Mouse (Mus musculus) kidney, embryonic 14.5 days (tissue): ENCODE results near the gene Elk4. TPM values are rescaled to one million over a fixed set of nuclear protein-coding genes. Genes with fewer than 3 reads are reported as not detected.

Experiments
- ATAC-seq: fragments of 200-750 bp; cut with Nextera tagmentation; 2 replicates; pipeline ENCODE4 v1.8.0; 2017; ENCODE audit warnings: moderate number of reproducible peaks, mild to moderate bottlenecking, moderate TSS enrichment, moderate library complexity; ENCODE audit not compliant: low FRiP score, low TSS enrichment
- H3K27ac ChIP-seq: fragments of 300-500 bp; sonication (generic); 2 replicates; pipeline ENCODE4 v1.5.1; 2014; ENCODE audit warnings: low read depth, mild to moderate bottlenecking, low read length, moderate library complexity, mixed read lengths
- H3K27me3 ChIP-seq: fragments of 300-500 bp; sonication (generic); 2 replicates; pipeline ENCODE4 v1.6.1; 2014; ENCODE audit warnings: mild to moderate bottlenecking, low read length; ENCODE audit not compliant: control insufficient read depth, insufficient read depth
- H3K36me3 ChIP-seq: fragments of 300-500 bp; sonication (generic); 2 replicates; pipeline ENCODE4 v1.6.1; 2014; ENCODE audit warnings: low read length, mixed read lengths; ENCODE audit not compliant: control insufficient read depth, insufficient read depth
- H3K4me1 ChIP-seq: fragments of 300-500 bp; sonication (generic); 2 replicates; pipeline ENCODE4 v1.6.1; 2014; ENCODE audit warnings: low read length, mixed read lengths; ENCODE audit not compliant: control insufficient read depth, insufficient read depth
- H3K4me2 ChIP-seq: fragments of 300-500 bp; sonication (generic); replicated peaks from 2 replicates; pipeline ENCODE4 v1.6.1; 2014; ENCODE audit warnings: low read depth, mild to moderate bottlenecking, low read length
- H3K4me3 ChIP-seq: fragments of 300-500 bp; sonication (generic); 2 replicates; pipeline ENCODE4 v1.5.1; 2014; ENCODE audit warnings: mild to moderate bottlenecking, low read length
- H3K9ac ChIP-seq: fragments of 300-500 bp; sonication (generic); 2 replicates; pipeline ENCODE4 v1.6.1; 2014; ENCODE audit warnings: low read depth, mild to moderate bottlenecking, low read length, moderate library complexity
- H3K9me3 ChIP-seq: fragments of 300-500 bp; sonication (generic); 2 replicates; pipeline ENCODE4 v1.6.1; 2016; ENCODE audit warnings: low read length; ENCODE audit not compliant: control insufficient read depth
- WGBS: fragments of 180-500 bp; shearing (Covaris S2); extraction: QIAGEN DNeasy Blood & Tissue Kit; methylation state at CpG from one replicate; pipeline ENCODE4 v1.1.7; 2014; 5-methylcytosine and 5-hydroxymethylcytosine counted together
- polyA plus RNA-seq: library from polyadenylated mRNA; unstranded; fragments of >200 nt; fragmentation: Nextera tagmentation; extraction: Ambion mirVana; gene quantifications from 2 replicates; pipeline ENCODE4 v1.2.1, GENCODE M21; 2014

The Elk4 gene
- polyA plus RNA-seq, 1 experiment from 2014 or later = 35.4 TPM

DNA sequence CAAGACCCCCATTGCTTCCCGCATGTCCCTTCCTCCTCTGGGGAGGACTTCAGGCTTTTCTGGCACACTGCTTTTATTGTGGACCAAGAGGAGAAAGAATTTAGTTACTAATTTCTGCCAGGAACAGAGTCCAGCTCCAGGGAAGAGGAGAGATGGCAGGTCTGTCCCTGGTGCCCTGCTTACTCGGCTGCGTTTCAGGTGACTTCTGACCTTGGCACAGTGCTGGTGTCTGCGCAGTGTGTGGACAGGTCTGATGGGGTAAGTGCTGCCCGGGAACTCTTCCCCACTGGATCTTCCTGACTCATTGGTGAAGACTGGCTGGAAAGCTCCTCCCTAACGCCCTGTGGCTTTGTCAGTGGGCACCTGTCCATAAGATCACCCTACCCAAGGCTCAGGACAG is 38.4 kb upstream of the Elk4 start:
- WGBS = 66% methylated on average over 6 of the region's 6 CpGs
- ATAC-seq = no peak
- Histone ChIP-seq H3K27ac (no peak overlapping the region), H3K4me2 (no peak overlapping the region), H3K9me3 (no peaks in the 10 kb centered on the region), H3K4me1 (peaks cover 46% of the 10 kb centered on the region), H3K27me3 (peaks cover 8% of the 10 kb centered on the region), H3K9ac (no peak overlapping the region), H3K36me3 (no peaks in the 10 kb centered on the region), H3K4me3 (no peak overlapping the region)

DNA sequence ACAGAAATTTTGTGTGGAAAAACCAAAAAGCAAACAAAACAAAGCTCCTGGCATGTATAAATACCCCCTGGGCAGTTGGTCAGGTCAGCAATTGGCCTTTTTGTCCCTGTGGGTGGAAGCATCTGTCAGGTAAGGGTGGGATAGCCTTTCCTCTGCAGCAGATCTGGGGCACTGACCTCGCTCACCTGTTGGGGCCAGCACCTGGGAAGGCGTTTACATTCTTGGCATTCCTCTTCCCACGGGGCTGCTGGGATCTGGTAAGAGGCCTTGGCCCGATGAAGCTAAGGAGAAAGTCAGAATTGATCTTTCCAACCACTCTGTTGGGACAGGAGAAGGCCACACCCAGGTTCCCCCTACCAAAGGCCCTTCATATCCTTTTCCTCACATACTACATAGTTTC is 37.6 kb upstream of the Elk4 start:
- Histone ChIP-seq H3K27me3 (peaks cover 8% of the 10 kb centered on the region; the same call in 1 of the 2 replicates), H3K4me3 (no peak overlapping the region), H3K4me1 (peaks cover 43% of the 10 kb centered on the region), H3K27ac (no peak overlapping the region), H3K9ac (no peak overlapping the region), H3K4me2 (no peak overlapping the region), H3K36me3 (no peaks in the 10 kb centered on the region), H3K9me3 (no peaks in the 10 kb centered on the region)
- 51% methylated on average over 4 of the region's 4 CpGs for WGBS
- no peak for ATAC-seq

DNA sequence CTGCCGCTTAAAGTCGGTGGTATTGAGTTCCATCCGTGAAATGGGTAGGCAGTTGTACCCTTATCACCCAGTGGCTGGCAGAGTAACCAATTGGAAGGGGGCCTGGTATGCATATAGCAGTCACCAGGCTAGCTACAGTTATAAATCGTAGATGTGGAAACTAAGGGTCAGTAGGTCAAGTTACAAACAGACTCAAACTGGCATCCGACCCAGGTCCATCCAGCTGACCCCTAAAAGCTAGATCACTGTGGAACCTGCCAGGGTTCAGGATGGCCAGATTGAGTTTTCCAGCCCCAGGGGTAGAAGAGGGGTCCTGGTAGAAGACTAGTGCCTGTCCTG is 37.1 kb upstream of the Elk4 start:
- H3K4me1 ChIP-seq = peaks cover 45% of the 10 kb centered on the region
- no peak overlapping the region for H3K4me3 ChIP-seq
- H3K9me3 ChIP-seq = no peaks in the 10 kb centered on the region
- peak overlapping the region; percentile 85 for H3K27ac ChIP-seq
- 0 out of 2 replicates have a peak overlapping the region, but pooled peaks have one; percentile 26 for H3K4me2 ChIP-seq
- no peak overlapping the region; the same call in 1 of the 2 replicates for H3K9ac ChIP-seq
- H3K27me3 ChIP-seq = peaks cover 8% of the 10 kb centered on the region; the same call in 1 of the 2 replicates
- no peak for ATAC-seq
- 40% methylated on average over 5 of the region's 5 CpGs for WGBS
- no peaks in the 10 kb centered on the region for H3K36me3 ChIP-seq

DNA sequence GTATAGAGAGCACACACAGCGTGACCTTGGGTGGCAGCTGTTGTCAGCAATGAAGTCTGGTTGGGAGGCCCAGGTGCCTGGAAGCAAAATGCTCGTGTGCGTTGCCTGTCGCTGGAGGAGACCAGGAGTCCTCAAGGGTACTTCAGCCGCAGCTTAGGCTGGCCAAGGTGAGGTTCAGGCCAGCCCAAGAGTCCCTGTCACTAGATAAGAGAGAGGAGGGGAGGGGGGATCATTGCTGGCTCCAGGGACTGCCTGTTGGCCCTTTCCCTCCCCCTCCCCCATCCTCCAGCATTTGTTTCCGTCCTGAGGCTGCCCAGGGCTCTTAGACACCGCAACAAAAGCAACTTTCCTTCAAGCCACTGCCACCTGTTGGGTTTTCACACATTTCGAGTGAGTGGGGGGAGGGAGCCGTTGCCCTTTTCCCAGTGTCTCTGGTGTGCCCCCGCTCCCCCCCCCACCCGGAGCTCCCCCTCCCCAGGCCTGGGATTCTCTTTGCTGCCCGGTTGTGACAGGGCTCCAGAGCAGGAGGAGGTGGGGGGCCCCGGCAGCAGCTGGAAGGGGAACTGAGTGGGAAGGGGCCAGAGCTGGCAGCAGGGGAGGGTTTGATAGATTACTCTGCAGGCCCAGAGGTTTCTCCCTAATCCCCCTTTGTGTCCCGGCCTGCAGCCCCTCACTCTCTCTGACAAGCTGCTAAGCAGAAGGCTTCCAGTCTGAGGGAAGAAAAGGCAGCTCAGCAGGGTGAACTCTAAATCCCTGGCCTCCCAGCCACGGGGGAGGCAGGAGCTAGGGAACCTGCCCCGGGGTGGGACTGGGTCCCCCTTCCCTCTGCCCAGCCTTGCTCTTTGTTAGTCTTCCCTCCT is 36.5 kb upstream of the Elk4 start:
- no peak overlapping the region for H3K4me3 ChIP-seq
- H3K27me3 ChIP-seq = peaks cover 8% of the 10 kb centered on the region; the same call in 1 of the 2 replicates
- peaks cover 45% of the 10 kb centered on the region for H3K4me1 ChIP-seq
- peak overlapping the region; percentile 26; the same call in 1 of the 2 replicates for H3K4me2 ChIP-seq
- peak overlapping the region; percentile 40 for H3K9ac ChIP-seq
- H3K27ac ChIP-seq = peak overlapping the region; percentile 85
- no peaks in the 10 kb centered on the region for H3K9me3 ChIP-seq
- ATAC-seq = peak; percentile 36
- no peaks in the 10 kb centered on the region for H3K36me3 ChIP-seq
- WGBS = 7% methylated on average over 16 of the region's 16 CpGs

DNA sequence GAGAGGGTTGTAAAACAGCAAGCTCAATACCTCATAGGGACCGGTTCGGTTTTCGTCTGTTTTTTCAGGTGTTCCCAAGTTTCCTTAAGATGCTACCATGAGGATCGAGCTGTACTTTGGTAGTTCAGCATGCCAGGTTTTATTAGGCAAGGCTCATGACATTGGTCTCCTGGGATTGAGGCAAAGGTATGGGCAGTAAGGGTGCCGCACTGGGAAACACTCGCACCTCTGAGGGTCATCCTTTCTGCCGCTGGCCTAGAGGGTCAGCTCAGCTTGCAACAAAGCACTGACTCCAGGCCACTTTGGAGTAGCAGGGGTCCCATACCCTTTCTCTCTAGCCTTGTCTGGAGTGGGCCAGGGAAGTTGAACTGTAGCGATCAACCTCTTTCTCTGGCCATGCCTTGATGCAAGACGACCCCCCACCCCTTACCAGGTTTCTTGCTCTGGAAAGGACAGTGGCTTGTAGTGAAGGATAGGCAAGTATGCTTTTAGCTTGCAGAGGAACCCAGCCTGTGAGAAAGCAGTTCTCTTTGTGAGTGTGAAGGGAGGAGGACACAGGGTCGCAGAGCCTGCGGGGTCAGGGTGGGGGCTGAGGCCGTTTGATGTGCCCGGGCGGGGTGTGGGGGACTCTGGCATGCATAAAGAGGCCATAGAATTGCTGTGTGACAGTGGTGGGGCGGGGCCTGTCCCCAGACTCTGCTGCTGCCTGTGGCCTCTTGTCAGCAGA is 35.5 kb upstream of the Elk4 start:
- Histone ChIP-seq H3K4me1 (peaks cover 37% of the 10 kb centered on the region), H3K9ac (peak overlapping the region; percentile 18; the same call in 1 of the 2 replicates), H3K36me3 (no peaks in the 10 kb centered on the region), H3K4me3 (no peak overlapping the region), H3K27ac (peak overlapping the region; percentile 85), H3K27me3 (peaks cover 3% of the 10 kb centered on the region; the same call in 1 of the 2 replicates), H3K4me2 (peak overlapping the region; percentile 2; the same call in 1 of the 2 replicates), H3K9me3 (no peaks in the 10 kb centered on the region)
- peak; percentile 74 for ATAC-seq
- WGBS = 16% methylated on average over 15 of the region's 15 CpGs

DNA sequence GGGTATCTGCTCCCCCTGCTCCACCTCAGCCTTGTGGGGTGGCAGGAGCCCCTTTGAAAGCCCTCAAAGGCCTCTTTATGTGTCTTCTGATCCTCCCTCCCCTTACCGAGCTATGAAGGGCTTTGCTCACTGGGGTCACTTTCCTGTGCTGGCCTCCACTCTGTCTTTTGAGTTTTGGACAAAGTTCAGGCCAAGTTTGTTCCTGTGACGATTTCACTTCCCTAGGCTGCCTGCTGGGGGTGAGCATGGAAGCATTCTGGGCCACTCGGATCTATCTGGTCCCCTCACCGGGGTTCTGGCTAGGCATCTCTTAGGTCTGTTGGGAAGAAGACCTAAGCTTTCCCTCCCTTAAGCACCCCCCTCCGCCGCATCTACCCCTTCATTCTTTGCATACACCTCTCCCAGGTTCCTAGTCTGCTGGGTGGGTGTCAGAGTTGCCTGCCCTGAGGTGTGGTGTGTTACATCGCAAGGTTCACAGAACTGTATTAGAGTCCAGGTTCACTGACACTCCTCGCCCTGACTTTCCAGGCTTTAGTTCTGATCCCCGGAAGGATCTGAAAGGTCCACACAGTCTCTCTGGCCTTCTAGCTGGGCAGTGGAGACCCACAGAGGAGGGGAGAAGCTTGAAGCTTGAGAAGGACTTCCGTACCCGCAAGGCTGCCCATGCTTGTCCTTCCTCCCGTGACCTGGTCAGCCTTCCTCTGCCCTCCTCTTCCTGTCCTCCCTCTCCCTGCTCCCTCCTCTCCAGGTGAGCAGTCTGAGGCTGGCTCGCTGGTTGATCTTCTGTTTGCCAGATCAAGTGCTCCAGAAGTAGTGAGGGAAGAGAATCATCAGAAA is 34.7 kb upstream of the Elk4 start:
- Histone ChIP-seq H3K4me1 (peaks cover 37% of the 10 kb centered on the region), H3K36me3 (no peaks in the 10 kb centered on the region), H3K27ac (peak overlapping the region; percentile 85), H3K4me3 (no peak overlapping the region), H3K9ac (peak overlapping the region; percentile 18; the same call in 1 of the 2 replicates), H3K4me2 (peak overlapping the region; percentile 2), H3K27me3 (peaks cover 3% of the 10 kb centered on the region; the same call in 1 of the 2 replicates), H3K9me3 (no peaks in the 10 kb centered on the region)
- ATAC-seq = peak; percentile 65
- 14% methylated on average over 13 of the region's 13 CpGs for WGBS

DNA sequence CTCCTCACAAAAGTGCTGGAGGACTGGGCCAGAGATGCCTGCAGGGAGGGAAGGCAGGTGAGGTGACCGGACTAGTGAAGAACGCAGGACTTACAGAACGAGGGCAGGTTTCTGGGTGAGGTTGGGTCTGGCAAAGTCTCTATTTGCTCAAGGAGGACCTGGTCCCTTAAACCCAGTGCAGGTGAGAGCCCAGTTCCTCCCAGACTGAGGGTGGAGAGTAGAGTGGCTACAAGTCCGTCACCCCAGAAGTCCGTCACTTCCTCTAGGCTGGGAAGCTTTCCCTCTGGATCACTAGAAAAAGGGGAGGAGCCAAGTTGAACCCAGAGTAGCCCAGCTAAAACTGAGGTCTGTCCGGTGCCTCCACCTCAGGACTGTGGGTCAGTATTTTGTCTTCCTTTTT is 33.4 kb upstream of the Elk4 start:
- 72% methylated on average over 6 of the region's 6 CpGs for WGBS
- peaks cover 34% of the 10 kb centered on the region for H3K4me1 ChIP-seq

DNA sequence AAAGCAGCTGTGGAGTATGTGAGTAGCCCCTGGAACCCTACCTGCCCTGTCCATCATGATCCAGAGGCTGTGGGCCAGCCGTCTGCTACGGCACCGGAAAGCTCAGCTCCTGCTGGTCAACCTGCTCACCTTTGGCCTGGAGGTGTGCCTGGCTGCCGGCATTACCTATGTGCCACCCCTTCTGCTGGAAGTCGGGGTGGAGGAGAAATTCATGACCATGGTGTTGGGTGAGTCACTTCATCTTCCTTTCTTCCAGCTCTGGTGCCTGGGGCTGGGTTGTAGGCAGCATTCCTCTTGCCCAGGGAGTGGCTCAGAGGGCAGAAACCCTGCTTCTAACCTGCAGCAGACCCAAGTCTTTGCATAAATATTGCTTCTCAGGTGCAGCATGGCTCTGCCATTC is 30.5 kb upstream of the Elk4 start:
- no peak overlapping the region for H3K4me2 ChIP-seq
- no peak overlapping the region for H3K9ac ChIP-seq
- no peak overlapping the region for H3K4me3 ChIP-seq
- no peaks in the 10 kb centered on the region for H3K36me3 ChIP-seq
- H3K9me3 ChIP-seq = no peaks in the 10 kb centered on the region
- no peaks in the 10 kb centered on the region for H3K27me3 ChIP-seq
- no peak for ATAC-seq
- 78% methylated on average over 5 of the region's 5 CpGs for WGBS
- H3K27ac ChIP-seq = no peak overlapping the region
- H3K4me1 ChIP-seq = peaks cover 14% of the 10 kb centered on the region

More for the DNA sequence above, 33.4 kb upstream of the Elk4 start:
- Histone ChIP-seq H3K9ac (no peak overlapping the region), H3K27ac (no peak overlapping the region; the same call in 1 of the 2 replicates), H3K36me3 (no peaks in the 10 kb centered on the region), H3K9me3 (no peaks in the 10 kb centered on the region), H3K4me2 (no peak overlapping the region), H3K27me3 (no peaks in the 10 kb centered on the region), H3K4me3 (no peak overlapping the region)
- no peak for ATAC-seq
